Mouse (Mus musculus): ENCODE data around the gene Mmp8. TPM values are rescaled to one million over a fixed set of nuclear protein-coding genes. Genes with fewer than 3 reads are reported as not detected.
A peak's percentile ranks its signal among the peaks of the same experiment; 100 is the strongest.

The Mmp8 gene
- polyA plus RNA-seq (2012) = not detected in 2 replicates

DNA sequence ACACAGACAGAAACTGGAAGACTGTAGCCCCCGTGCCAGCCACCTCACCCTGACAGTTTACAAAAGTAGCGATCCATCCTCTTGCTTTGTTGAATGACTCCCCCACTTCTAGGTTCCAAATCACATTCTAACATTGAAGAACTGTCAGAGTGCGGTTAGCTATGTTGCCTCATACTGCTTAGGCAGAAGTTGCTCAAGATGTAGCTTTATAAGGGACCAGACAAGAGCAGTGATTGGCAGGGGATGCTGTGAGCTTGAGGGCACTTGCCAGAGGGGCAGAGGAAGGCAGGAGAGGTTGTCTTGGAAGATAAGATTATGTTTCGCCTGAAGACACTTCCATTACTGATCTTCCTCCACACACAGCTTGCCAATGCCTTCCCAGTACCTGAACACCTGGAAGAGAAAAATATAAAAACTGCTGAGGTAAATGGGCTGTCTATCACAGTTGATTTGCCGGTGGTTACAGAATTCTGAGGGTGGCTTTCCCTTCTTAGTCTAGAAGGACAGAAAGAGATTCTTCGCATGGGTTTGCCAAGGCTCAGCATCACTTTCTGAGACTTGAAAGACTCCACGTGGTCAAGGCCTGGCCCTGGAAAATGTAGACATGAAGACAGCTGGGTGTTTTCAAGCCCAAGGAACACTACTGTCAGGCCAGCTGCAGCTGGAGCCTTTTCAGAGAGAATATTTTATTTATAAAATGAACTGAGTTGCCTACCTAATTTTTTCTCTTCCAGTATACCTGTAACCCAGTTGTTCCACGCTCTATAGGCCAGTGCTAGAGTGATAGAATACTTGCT lies at the start of gene Mmp8:
Mmp8 (plus strand) TSS at position 236 of the 797 bp plus-strand sequence.
- TF ChIP-seq GATA1 (IDR thresholded peaks at IDR 0.05; ENCODE audit: low read length) = no peak

DNA sequence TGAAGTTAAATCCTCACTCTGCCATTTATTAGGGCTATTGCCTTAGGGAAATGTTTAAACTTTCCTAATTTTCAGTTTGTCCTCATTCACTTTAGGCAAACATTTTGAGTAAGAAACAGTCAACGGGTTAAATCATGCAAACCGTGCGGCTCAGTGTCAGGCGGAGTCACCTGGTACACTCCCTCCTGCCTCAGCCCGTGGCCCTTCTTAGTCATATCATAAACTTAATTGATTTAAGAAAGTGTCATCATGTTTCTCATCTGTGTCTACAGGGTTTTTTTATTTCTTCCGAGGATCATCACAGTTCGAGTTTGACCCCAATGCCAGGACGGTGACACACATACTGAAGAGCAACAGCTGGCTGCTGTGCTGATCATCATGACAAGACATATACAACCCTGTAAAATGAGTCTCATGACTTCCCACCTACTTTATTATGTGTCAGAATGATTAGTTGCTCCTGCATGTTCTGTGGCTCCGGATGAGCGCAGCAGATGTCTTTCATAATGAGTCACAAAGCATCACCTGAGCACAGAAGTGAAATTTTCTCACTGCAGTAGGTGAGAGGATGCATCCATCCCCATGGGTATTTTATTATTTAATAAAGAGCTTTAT lies 48.5 kb upstream of the Mmp8 start:
- no peak for TF ChIP-seq GATA1 (IDR thresholded peaks at IDR 0.05; ENCODE audit: low read length)

DNA sequence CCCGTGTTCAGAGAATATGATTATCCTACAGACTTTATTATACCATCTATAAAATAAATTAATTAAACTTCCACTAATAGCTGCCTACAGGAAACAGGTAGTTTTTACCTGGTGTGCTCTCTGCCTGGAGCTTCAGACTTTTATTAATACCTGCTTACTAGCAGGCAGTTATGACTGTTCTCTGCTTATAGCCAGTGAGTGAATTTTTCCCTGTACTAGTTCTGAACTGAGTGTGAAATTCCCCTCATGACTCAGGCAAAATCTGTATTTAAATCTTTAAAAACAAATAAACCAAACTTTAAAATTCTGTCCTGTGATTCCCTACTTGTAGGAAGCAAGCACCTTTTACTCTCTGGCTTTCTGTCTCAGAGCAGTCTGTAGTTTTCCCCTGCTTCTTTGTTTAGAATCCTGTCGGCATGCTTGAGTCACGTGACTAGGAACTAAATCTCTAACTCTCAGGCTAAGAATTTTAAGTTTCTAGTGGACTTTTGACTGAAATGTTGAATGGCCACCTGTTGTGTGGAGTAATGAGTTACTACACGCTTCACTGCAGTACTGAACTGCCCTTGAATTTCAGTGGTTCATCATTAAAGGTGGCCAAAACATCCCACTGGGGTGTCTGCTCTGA lies 40.2 kb upstream of the Mmp8 start:
- no peak for TF ChIP-seq GATA1 (IDR thresholded peaks at IDR 0.05; ENCODE audit: low read length)

DNA sequence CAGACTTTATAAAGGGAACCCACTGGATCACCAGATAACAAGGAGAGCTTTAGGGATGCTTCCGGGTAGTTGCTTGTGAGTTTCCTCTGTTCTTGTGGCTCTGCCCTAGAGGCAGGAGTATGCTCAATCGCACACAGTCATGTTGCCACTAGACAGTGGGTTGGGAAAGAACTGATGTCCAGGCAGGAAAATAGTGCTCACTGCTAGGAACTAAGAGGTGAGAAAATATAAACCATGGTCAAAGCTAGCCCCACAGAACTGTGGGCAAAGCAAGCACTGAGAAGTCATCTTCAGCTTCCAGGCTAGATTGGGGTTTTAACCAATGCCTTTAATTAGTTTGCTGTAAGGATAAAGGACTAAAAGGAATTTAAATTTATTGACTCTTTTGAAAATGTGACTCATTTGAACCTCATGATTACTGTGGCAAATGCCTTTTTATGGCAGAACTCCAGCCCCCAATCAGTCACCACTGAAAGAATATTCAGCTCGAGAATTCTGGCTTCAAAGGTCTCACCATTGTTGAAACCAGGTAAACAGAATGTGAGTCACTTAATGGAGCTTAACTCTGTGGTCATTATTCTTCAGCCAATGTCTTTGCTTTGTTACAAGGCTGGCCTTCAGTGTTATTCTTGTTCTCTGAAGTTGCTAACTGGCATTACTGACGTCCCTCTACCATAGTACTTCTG lies 31.9 kb upstream of the Mmp8 start:
- TF ChIP-seq GATA1 (IDR thresholded peaks at IDR 0.05; ENCODE audit: low read length) = no peak

DNA sequence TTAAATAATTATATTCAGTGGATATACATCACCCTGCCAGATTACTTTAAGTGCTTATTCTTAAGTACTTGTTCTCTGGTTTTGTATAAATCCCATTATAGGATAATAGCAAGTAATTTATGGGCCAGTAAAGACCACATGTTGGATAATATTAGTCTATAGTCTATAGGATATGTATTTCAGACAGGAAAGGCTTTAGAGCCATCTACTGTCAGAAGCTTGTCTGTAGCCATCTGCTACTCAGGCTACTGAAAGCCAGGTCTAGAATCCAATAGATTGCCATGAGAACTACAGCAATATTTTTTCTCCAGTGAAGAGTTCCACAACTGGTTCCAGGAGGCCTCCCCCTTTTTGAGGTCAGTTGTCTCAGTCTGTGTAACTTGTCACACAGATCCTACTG lies 15.5 kb upstream of the Mmp8 start:
- TF ChIP-seq GATA1 (IDR thresholded peaks at IDR 0.05; ENCODE audit: low read length) = no peak

DNA sequence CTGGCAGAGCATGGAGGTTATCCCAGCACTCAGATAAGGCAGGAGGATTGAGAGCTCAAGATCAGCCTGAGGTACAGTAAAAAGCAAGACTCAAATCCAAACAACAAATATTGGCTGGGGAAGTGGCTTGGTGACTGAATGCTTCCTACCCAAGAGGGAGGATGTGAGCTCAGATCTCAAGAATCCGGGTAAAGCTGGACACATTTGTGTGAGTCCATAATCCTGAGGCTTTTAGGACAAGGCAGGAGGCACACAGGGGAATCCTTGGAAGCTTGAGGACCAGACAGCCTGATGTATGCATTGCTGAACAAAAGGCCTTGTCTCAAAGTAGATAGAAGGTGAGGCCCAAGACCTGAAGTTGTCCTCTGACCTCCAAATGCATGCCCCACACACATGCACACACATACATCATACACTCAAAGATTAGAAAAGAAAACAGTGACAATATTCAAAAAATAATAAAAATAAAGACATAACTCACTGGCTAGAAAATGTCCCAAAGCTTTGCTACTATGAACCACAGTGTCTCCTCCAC lies 13.3 kb upstream of the Mmp8 start:
- no peak for TF ChIP-seq GATA1 (IDR thresholded peaks at IDR 0.05; ENCODE audit: low read length)

DNA sequence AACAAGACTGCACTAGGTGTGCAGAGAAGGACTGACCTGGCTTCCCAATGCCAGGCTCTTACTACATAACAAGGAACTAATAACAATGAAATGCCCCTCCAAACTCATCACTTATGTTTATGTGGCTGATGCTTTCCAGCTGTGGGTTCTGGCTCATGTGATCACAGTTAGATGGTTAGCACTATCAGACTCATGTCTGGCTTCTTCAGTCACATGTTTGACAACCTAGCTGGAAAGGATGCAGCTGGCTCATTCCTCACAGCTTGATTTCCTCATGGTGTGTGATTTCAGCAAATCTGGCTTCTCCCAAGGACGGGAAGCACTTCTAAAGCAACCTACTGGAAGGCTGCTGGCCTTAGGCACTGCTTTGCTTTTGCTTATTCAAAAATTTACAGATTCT lies 12.8 kb upstream of the Mmp8 start:
- no peak for TF ChIP-seq GATA1 (IDR thresholded peaks at IDR 0.05; ENCODE audit: low read length)

DNA sequence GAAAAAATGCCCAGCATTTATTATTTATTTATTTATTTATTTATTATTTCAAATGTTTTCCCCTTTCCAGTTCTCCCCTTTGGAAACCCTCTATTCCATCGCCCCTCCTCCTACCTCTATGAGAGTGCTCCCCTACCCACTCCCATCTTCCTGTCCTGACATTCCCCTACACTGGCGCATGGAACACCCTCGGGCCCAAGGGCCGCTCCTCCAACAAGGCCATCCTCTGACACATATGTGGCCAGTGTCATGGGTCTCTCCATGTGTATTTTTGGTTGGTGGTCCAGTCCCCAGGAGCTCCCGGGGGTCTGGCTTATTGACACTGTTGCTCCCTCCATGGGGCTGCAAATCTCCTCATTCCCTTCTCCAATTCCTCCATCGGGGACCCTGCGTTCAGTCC lies 12.3 kb upstream of the Mmp8 start:
- no peak for TF ChIP-seq GATA1 (IDR thresholded peaks at IDR 0.05; ENCODE audit: low read length)

DNA sequence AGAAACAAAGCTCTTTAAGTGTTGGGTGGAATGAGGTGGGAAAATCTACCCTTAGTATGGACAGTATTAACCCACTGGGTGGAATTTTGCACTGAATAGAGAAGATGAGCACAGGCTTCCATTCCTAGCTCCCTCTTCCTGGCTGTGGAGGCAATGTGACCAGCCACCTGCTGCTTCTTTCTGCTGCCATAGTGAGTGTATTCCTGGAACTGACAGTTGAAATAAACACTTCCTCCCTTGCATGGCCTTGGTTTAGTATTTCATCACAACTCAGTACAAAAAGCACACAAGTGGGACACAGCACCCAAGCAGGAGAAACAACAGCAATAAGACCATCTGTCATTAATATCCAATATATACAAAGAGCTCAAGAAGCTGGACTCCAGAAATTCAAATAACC lies 6.3 kb upstream of the Mmp8 start:
- no peak for TF ChIP-seq GATA1 (IDR thresholded peaks at IDR 0.05; ENCODE audit: low read length)

DNA sequence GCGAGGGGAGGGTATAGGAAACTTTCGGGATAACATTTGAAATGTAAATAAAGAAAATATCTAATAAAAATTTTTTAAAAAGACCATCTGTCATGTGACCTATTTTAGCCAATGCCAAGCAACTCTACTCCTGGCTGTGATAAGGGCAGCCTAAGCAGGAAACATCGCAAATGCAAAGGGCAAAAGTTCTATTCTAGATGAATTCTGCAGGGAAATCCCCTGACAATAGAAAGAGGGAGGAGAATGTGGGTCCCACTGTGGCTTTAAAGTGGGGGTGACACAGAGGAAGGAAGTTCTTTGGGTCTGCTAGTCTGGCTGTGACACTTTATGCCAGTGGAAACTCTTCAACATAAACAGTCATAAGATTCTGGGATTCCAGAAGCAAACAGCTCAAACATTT lies 4.7 kb upstream of the Mmp8 start:
- TF ChIP-seq GATA1 (IDR thresholded peaks at IDR 0.05; ENCODE audit: low read length) = no peak

DNA sequence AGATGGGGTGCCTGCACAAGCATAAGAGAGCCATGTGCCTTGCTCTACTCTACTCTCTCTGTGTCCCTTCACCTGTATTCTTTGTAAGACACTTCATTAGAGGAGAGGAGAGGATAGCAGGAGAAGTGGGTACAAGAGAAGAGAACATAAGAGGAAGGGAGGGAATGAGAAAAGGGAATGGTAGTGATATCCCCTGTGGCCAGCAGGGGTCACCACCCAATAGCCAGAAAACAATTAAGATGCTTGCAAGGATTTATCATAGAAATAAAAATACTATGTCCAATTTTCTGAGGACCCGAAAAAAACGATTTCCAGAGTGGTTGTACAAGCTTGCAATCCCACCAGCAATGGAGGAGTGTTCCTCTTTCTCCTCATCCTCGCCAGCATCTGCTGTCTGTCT lies 3.9 kb upstream of the Mmp8 start:
- no peak for TF ChIP-seq GATA1 (IDR thresholded peaks at IDR 0.05; ENCODE audit: low read length)

DNA sequence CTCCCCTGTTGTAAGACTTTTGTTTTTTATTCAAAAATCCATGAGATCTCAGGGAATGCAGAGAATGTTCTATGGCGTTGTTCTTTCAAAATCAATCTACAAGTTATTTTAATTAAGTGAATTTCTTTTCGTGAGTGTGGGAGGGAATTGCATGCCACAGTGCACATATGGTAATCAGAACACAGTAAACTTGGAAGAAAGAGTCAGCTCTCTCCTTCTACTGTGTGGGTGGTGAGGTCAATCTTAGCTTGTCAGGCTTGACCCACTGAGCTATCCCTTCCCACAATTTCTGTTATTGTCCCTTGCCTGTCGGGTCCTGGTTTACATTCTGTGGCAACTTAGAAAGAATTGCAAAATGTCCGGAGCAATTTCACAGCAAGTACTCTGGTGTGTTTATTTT lies 1.8 kb downstream of the Mmp8 start:
- TF ChIP-seq GATA1 (IDR thresholded peaks at IDR 0.05; ENCODE audit: low read length) = no peak

DNA sequence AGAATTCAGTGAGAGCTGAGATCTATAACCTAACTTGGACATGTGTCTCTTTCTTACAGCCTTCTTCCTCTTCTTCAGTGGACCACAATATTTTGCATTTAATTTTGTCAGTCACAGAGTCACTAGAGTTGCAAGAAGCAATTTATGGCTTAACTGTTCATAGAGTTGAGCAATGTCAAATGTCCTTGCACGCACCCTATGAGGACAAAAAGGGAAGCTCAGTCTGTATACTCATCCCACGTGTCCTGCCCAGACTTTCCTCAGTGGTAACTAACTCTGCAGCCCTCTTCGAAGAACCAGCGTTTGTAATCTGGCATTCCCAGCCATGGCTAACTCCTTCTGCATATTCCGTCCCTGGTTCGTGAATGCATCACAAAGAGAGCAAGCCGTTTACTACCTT lies 9.1 kb downstream of the Mmp8 start:
- TF ChIP-seq GATA1 (IDR thresholded peaks at IDR 0.05; ENCODE audit: low read length) = no peak

DNA sequence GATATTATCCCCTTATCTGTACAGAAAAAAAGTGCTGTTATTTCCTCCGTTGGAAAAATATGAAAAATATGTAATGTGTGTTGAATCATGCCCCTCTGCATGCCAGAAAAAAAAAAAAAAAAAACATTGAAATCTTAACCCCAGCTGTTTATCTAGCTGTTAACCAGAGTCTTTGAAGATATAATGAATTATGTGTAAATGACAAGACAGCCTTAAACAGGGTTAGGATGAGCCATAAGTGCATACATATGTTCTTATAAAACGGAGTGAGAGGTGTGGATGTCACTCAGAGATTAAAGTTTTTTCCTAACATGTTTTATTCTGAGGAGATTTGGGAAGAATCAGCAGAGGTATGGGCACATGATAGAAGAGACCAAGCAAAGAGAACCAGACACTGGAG lies 9.7 kb downstream of the Mmp8 start:
- TF ChIP-seq GATA1 (IDR thresholded peaks at IDR 0.05; ENCODE audit: low read length) = no peak

DNA sequence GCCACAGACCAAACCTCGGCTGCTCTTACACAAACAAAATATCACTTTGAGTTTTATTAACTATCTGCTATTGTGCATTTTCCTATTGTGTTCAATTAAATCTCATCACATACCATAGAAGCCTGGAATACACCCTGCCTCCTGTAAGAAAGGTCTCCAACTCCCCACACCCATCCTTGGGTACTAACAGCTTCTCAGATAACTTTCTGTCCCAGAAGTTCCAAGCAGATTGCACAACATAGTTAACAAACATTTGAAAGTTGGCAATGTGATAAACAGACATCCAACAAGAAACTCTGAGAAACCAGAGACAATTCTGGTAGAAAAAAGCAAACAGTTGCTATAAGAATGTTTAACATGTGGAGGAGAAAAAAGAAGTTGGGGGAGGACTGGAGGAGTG lies 12.2 kb downstream of the Mmp8 start:
- TF ChIP-seq GATA1 (IDR thresholded peaks at IDR 0.05; ENCODE audit: low read length) = no peak

DNA sequence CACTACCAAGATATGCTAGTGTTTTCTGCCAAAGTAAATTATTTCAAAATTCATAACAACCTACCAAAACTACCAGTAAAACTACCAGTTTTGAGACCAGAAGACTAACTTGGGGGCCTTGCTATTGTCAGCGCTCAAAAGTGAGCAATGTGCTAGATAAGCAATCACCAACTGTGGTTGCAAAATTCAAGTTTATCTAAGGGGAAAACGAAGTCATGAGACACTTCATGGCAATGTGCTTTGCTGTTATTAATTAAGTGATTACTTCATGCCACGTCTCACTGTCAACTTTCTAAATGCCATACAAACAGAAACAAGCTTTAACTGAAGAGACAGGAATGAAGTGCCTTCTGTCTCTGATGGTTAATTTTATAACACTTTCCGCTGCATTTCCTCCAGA lies 12.9 kb downstream of the Mmp8 start, which contains the start of gene Mmp27:
Mmp27 (plus strand) TSS at position 235 of the 400 bp plus-strand sequence.
- peak; percentile 8 for TF ChIP-seq GATA1 (IDR thresholded peaks at IDR 0.05; ENCODE audit: low read length)

Data from G1E-ER4 (cell line).